Mouse (Mus musculus): ENCODE data around the gene Gtf2f2.

- TF ChIP-seq USF1 (IDR thresholded peaks at IDR 0.05; ENCODE audit: low read depth, low read length) (no peak), POLR2A (IDR thresholded peaks at IDR 0.05; ENCODE audit: control insufficient read depth in 1 of 2, insufficient read depth in 1 of 2, low read depth in 1 of 2, low read length in 2 of 2, poor library complexity in 1 of 2) (no peak), ZNF384 (IDR thresholded peaks at IDR 0.05; ENCODE audit: low read depth, low read length) (no peak), ETS1 (IDR thresholded peaks at IDR 0.05; ENCODE audit: low read depth, low read length) (no peak), UBTF (IDR thresholded peaks at IDR 0.05; ENCODE audit: borderline replicate concordance, insufficient read depth, low read depth, low read length) (no peak), CTCF (IDR thresholded peaks at IDR 0.05 in 2 of 3, conservative IDR thresholded peaks at IDR 0.05 in 1 of 3; ENCODE audit: control insufficient read depth in 1 of 3, insufficient read depth in 1 of 3, low read depth in 2 of 3, low read length in 3 of 3, poor library complexity in 1 of 3, severe bottlenecking in 1 of 3) (no peak), TAL1 (IDR thresholded peaks at IDR 0.05; ENCODE audit: low read length) (no peak), MAFK (IDR thresholded peaks at IDR 0.05; ENCODE audit: borderline replicate concordance, low read depth, low read length) (no peak), MAX (IDR thresholded peaks at IDR 0.05; ENCODE audit: low read length) (no peak), E2F4 (IDR thresholded peaks at IDR 0.05; ENCODE audit: borderline replicate concordance, low read depth, low read length) (no peak), TCF12 (IDR thresholded peaks at IDR 0.05; ENCODE audit: low read depth, low read length) (no peak), GATA1 (IDR thresholded peaks at IDR 0.05; ENCODE audit: low read depth, low read length) (no peak), RCOR1 (IDR thresholded peaks at IDR 0.05; ENCODE audit: low read depth, low read length) (no peak)
Measured at GRCm38 (mm10) chr14:75989168-75989567, 21.5 kb downstream of the Gtf2f2 start.

Data from MEL (cell line).